Mouse (Mus musculus) neutrophil, adult 65 days (primary cell): ENCODE data around the gene Slc44a4. TPM values are rescaled to one million over a fixed set of nuclear protein-coding genes. Genes with fewer than 3 reads are reported as not detected.

ENCODE experiments used
- total RNA-seq: library from RNA; stranded (reverse); gene quantifications from 2 replicates; pipeline ENCODE4 v1.2.4, GENCODE M21; 2023

Slc44a4 gene
- total RNA-seq: 0.25 TPM in 1 of 2 replicates, not detected in the other

DNA sequence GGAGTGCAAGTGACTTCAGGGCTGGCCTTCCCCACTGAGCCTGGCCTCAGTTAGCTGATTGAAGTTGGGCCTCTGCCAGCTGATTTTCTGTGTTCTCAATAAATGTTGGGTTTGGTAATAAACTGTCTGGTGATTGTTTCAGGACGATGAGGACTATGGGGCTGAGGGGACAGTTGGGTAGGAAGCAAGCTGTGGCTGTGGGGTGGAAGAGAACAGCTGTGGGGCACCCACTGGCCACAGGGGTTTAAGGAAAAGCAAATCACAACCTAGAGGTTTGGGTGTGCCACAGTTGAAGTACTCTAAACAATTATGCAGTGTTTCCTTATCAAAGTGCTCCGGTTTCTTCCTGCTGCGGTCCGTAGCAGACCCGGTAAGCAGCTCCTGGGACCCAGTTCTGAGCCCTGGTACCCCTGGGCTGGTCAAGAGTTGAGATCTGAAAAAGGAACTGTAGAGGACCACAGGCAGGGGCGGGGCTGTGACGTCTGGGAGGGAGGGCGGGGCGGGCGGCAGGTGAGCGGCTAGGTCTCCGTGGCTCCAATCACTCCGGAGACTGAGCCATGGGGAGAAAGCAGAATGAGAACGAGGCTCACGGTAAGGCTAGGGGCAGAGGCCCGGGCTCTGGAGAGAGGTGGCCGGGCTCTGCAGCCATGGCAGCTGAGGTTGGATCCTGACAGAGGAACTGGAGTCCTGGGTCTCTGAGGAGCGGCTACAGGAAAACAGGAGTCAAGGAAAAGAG lies at the start of gene Slc44a4:
Gene Slc44a4, plus strand, starts transcription at position 537 of the 736 bp plus-strand sequence.

DNA sequence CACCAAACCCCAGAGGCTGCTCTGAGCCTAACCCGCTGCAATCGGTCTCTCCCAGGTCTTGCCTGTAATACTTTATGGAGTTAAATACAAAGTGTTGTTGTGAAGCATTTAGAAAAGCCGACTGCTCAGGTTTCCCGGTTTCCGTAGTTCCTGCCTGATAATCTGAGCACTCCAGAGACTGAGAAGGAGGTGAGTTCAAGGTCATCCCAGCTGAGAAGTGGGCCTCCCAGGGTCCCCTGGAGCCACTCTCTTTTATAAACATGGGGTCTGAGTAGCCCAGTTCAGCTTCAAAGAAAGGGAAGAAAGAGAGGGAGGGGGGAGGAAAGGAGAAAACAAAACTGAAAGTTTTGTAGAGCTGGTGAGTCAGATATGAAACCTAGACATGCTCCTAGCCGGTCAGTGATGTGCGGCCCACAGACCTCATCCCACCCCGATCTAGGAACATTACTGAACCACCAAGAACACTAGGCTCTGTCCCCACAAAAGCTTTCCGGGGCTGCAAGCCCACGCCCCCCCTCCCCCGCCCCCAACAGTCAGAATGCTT lies 34.9 kb upstream of the Slc44a4 start, which contains the start of gene Zbtb12:
Gene Zbtb12, plus strand, starts transcription at position 148 of the 544 bp plus-strand sequence.

DNA sequence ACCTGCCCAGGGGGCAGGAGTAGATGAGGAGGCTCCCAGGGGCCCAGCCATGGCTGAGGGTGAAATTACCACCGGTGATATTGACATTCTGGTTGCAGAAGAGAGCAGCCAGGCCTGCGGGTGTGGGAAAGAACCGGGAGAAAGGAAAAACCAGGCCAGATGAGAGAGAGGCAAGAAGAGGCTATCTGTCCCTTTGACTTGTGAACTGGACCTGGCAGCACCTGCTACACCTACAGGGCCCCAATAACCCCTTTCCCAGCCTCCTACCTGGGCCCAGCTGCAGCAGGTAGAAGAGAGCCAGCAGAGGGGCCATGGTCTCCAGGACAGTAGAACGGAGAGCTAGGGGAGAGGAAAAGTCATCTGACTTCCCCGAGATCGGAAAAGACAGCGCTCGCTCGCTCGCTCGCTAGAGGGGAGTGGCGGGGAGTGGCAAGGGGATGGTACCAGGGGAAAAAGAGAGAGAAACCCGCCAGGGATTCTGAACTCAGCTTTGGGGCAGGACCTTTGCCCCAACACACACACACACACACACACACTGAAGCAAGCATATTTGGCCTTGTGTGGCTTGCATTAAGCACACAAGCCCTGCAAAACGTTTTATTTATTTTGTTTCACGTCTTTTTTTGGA lies 32.5 kb upstream of the Slc44a4 start, which contains the start of gene Gm20547:
Gene Gm20547, minus strand, starts transcription at position 360 of the 628 bp plus-strand sequence.

DNA sequence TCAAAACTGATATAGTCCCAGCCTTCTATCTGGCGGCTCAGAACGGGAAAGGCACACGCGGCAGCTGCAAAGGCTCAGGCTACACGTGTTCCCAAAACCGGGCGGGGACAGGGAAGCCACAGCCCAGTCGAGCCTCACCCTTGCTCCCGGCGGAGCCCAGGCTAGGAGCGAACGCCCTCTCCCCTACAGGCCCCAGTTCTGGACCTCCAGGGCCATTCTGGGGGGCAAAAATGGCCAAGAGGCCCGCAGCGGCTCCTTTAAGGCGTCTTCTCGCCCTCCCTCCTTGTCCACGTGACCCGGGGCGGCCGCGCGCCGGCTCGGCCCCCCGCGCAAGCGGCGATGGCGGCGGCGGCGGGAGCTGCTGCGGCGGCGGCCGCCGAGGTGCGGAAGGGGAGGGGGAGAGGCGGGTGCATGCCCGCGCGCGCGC lies 16.1 kb upstream of the Slc44a4 start, which contains the start of the genes C2 and Ehmt2:
Gene C2, minus strand, starts transcription at position 106 of the 427 bp plus-strand sequence.
Gene Ehmt2, plus strand, starts transcription at position 310 of the 427 bp plus-strand sequence.

DNA sequence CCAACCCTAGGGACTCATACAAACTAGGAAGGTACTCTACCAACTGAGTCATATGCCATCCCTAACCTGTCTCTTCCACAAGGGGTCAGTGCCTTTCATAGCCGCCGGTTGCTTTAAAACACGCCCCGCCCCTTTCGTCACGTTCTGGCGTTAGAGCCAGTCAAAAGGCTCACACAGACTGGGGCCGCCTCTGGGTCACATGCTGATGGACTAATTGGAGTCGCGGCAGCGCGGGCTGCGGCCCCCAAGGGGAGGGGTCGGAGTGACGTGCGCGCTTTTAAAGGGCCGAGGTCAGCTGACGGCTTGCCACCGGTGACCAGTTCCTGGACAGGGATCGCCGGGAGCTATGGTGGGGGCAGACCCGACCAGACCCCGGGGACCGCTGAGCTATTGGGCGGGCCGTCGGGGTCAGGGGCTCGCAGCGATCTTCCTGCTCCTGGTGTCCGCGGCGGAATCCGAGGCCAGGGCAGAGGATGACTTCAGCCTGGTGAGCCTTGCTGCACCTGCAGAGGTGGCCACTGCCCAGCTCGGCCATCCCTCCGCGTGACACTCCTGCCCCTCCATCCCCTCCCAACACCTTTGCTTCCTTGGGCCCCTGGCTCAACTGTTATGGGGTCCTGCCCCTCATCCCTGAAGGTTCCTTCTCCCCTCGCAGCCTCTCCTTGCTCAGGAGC lies 16.9 kb downstream of the Slc44a4 start, which contains the start of gene Neu1:
Gene Neu1, plus strand, starts transcription at position 193 of the 674 bp plus-strand sequence.

DNA sequence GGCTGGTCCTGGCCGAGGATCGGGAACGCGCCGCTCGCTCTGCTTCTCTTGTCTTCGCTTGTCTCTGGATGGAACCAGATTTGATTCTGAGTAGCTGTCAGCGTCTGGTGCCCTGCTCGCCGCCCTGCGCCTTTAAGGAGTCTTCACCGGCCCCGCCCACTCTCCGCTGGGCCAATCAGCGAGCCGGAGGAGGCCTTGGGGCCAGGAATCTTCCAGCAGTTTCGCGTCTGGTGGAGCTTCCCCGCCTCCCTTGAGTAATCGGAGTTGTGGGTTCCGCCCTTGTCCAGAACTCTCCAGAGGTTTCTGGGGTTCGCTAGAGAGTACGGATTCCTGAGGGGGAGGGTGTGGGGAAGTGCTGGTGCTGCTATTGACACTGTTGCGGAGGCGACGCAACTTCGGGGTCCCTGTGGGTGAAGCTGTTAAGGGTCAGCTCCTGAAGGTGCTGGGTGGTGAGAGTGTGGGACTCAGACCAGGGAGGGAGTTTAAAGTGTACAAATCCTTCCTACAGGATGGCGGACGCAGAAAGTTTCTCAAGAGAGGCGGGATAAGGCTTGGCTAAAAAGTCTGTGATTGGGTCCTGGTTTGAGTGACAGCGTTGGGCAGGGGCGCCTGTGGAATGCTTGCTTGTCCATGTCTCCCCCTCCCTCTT lies 45.0 kb downstream of the Slc44a4 start, which contains the start of gene Hspa1b:
Gene Hspa1b, minus strand, starts transcription at position 109 of the 649 bp plus-strand sequence.

DNA sequence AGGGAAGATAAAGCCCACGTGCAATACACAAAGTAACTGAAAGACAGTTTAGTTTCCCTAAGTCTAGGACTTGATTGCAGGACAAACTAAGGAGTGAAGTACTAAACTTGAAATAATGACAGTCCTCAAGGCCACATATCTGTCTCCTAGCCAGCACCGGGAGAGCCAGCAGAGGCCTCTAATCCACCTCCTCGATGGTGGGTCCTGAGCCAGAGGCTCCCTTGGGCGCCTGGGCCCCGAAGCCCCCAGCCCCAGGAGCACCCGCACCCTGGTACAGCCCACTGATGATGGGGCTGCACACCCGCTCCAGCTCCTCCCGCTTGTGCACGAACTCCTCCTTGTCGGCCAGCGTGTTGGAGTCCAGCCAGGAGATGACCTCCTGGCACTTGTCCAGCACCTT lies 55.6 kb downstream of the Slc44a4 start, which contains the start of gene Gm20481:
Gene Gm20481, plus strand, starts transcription at position 91 of the 400 bp plus-strand sequence.

DNA sequence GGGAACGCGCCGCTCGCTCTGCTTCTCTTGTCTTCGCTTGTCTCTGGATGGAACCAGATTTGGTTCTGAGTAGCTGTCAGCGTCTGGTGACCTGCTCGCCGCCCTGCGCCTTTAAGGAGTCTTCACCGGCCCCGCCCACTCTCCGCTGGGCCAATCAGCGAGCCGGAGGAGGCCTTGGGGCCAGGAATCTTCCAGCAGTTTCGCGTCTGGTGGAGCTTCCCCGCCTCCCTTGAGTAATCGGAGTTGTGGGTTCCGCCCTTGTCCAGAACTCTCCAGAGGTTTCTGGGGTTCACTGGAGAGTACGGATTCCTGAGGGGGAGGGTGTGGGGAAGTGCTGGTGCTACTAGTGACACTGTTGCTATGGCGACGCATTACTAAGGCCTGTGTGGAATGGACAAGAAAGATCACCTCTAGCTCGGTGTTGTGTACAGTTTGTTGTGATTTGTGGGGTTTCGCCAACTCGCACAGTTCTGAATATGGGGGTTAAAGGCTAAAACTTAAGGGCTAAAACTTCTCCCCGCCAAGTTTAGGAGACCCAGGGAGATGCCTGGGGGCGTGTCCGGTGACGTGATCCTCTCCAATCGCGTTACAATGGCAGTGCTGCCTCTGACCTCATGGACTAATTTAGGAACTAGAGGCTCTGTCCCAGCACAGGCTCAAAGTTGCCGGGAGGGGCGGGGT lies 57.9 kb downstream of the Slc44a4 start, which contains the start of the genes Hspa1a and Hspa1l:
Gene Hspa1a, minus strand, starts transcription at position 88 of the 681 bp plus-strand sequence.
Gene Hspa1l, plus strand, starts transcription at position 635 of the 681 bp plus-strand sequence.

Other genes starting within 250 kb of the Slc44a4 start
- 0.06 and 0.09 TPM in 2 replicates for gene Tnxb, start 243.9 kb upstream of the Slc44a4 start, total RNA-seq
- 0.11 and 0.13 TPM in 2 replicates for gene C4b, start 170.6 kb upstream of the Slc44a4 start, total RNA-seq
- not detected in 2 replicates for gene Cyp21a1, start 109.9 kb upstream of the Slc44a4 start, total RNA-seq
- 42.3 and 63.0 TPM in 2 replicates for gene Stk19, start 77.5 kb upstream of the Slc44a4 start, total RNA-seq
- 34.5 and 46.7 TPM in 2 replicates for gene Dxo, start 77.4 kb upstream of the Slc44a4 start, total RNA-seq
- gene Skiv2l, start 64.3 kb upstream of the Slc44a4 start, total RNA-seq: 95.9 and 147 TPM in 2 replicates
- gene Nelfe, start 64.1 kb upstream of the Slc44a4 start, total RNA-seq: 24.5 and 28.2 TPM in 2 replicates
- gene Cfb, start 51.9 kb upstream of the Slc44a4 start, total RNA-seq: 1.3 TPM in 1 of 2 replicates, not detected in the other
- gene Zbtb12, start 35.0 kb upstream of the Slc44a4 start, total RNA-seq: 0.70 and 1.4 TPM in 2 replicates
- not detected in 2 replicates for gene Gm20547, start 32.4 kb upstream of the Slc44a4 start, total RNA-seq
- gene C2, start 16.2 kb upstream of the Slc44a4 start, total RNA-seq: not detected in 2 replicates
- 49.5 and 66.6 TPM in 2 replicates for gene Ehmt2, start 16.0 kb upstream of the Slc44a4 start, total RNA-seq
- 87.8 and 101 TPM in 2 replicates for gene Neu1, start 16.8 kb downstream of the Slc44a4 start, total RNA-seq
- gene Hspa1b, start 44.8 kb downstream of the Slc44a4 start, total RNA-seq: 25.6 and 50.7 TPM in 2 replicates
- not detected in 2 replicates for gene Gm20481, start 55.4 kb downstream of the Slc44a4 start, total RNA-seq
- 36.0 and 76.5 TPM in 2 replicates for gene Hspa1a, start 57.7 kb downstream of the Slc44a4 start, total RNA-seq
- gene Hspa1l, start 58.2 kb downstream of the Slc44a4 start, total RNA-seq: 0.16 TPM in 1 of 2 replicates, not detected in the other
- 15.3 and 22.7 TPM in 2 replicates for gene Lsm2, start 67.4 kb downstream of the Slc44a4 start, total RNA-seq
- gene Vars, start 86.5 kb downstream of the Slc44a4 start, total RNA-seq: 51.6 and 57.8 TPM in 2 replicates
- gene Vwa7, start 102.1 kb downstream of the Slc44a4 start, total RNA-seq: 0.09 TPM in 1 of 2 replicates, not detected in the other
- 0.86 and 1.9 TPM in 2 replicates for gene Sapcd1, start 113.5 kb downstream of the Slc44a4 start, total RNA-seq
- gene Msh5, start 132.3 kb downstream of the Slc44a4 start, total RNA-seq: 3.5 and 11.1 TPM in 2 replicates
- gene Clic1, start 135.5 kb downstream of the Slc44a4 start, total RNA-seq: 248 and 288 TPM in 2 replicates
- 1.4 and 2.6 TPM in 2 replicates for gene Ddah2, start 144.6 kb downstream of the Slc44a4 start, total RNA-seq
- not detected in 2 replicates for gene Ly6g6c, start 150.9 kb downstream of the Slc44a4 start, total RNA-seq
- 0.47 TPM in 1 of 2 replicates, not detected in the other for gene Mpig6b, start 151.7 kb downstream of the Slc44a4 start, total RNA-seq
- not detected in 2 replicates for gene Ly6g6e, start 162.4 kb downstream of the Slc44a4 start, total RNA-seq
- gene Ly6g6d, start 163.6 kb downstream of the Slc44a4 start, total RNA-seq: not detected in 2 replicates
- 1.1 TPM in 1 of 2 replicates, not detected in the other for gene Ly6g6f, start 171.1 kb downstream of the Slc44a4 start, total RNA-seq
- gene Abhd16a, start 174.8 kb downstream of the Slc44a4 start, total RNA-seq: 44.4 and 57.6 TPM in 2 replicates
- not detected in 2 replicates for gene Ly6g5c, start 193.8 kb downstream of the Slc44a4 start, total RNA-seq
- gene Ly6g5b, start 201.0 kb downstream of the Slc44a4 start, total RNA-seq: 13.3 and 14.5 TPM in 2 replicates
- gene Gpank1, start 207.0 kb downstream of the Slc44a4 start, total RNA-seq: 36.0 and 50.1 TPM in 2 replicates
- gene Csnk2b, start 207.6 kb downstream of the Slc44a4 start, total RNA-seq: 135 and 169 TPM in 2 replicates
- gene D17H6S53E, start 211.9 kb downstream of the Slc44a4 start, total RNA-seq: 21.0 and 24.5 TPM in 2 replicates
- not detected in 2 replicates for gene Apom, start 217.6 kb downstream of the Slc44a4 start, total RNA-seq
- gene Bag6, start 220.7 kb downstream of the Slc44a4 start, total RNA-seq: 295 and 362 TPM in 2 replicates